Mouse (Mus musculus) heart, embryonic 13.5 days (tissue): ENCODE results near the gene Tef. TPM values are rescaled to one million over a fixed set of nuclear protein-coding genes. Genes with fewer than 3 reads are reported as not detected.

Source experiments
- ATAC-seq: fragments of 200-750 bp; cut with Nextera tagmentation; 2 replicates; pipeline ENCODE4 v1.8.0; 2017; ENCODE audit warnings: moderate TSS enrichment; ENCODE audit not compliant: insufficient number of reproducible peaks, low FRiP score, low TSS enrichment; ENCODE audit errors: extremely low read depth
- H3K27ac ChIP-seq: fragments of 300-500 bp; sonication (generic); replicated peaks from 2 replicates; pipeline ENCODE4 v1.5.1; 2015; ENCODE audit warnings: moderate library complexity, mild to moderate bottlenecking, inconsistent platforms
- H3K27me3 ChIP-seq: fragments of 300-500 bp; sonication (generic); replicated peaks from 2 replicates; pipeline ENCODE4 v1.6.1; 2015; ENCODE audit warnings: mild to moderate bottlenecking, inconsistent platforms
- H3K36me3 ChIP-seq: fragments of 300-500 bp; sonication (generic); 2 replicates; pipeline ENCODE4 v1.6.1; 2015; ENCODE audit warnings: mild to moderate bottlenecking, inconsistent platforms
- H3K4me1 ChIP-seq: fragments of 300-500 bp; sonication (generic); 2 replicates; pipeline ENCODE4 v1.6.1; 2015; ENCODE audit warnings: inconsistent platforms
- H3K4me2 ChIP-seq: fragments of 300-500 bp; sonication (generic); 2 replicates; pipeline ENCODE4 v1.6.1; 2015; ENCODE audit warnings: inconsistent platforms, mild to moderate bottlenecking, moderate library complexity
- H3K4me3 ChIP-seq: fragments of 300-500 bp; sonication (generic); 2 replicates; pipeline ENCODE4 v1.5.1; 2015; ENCODE audit warnings: moderate library complexity, mild to moderate bottlenecking, inconsistent platforms
- H3K9ac ChIP-seq: fragments of 300-500 bp; sonication (generic); 2 replicates; pipeline ENCODE4 v1.6.1; 2015; ENCODE audit warnings: inconsistent platforms, mild to moderate bottlenecking, moderate library complexity
- H3K9me3 ChIP-seq: fragments of 300-500 bp; sonication (generic); 2 replicates; pipeline ENCODE4 v1.6.1; 2016; ENCODE audit warnings: inconsistent platforms
- WGBS: fragments of 180-500 bp; shearing (Covaris S2); methylation state at CpG from one replicate; pipeline ENCODE4 v1.1.7; 2015; ENCODE audit warnings: mixed read lengths; 5-methylcytosine and 5-hydroxymethylcytosine counted together
- polyA plus RNA-seq: library from polyadenylated mRNA; unstranded; fragments of >200 nt; fragmentation: Nextera tagmentation; extraction: Ambion mirVana; gene quantifications from 2 replicates; pipeline ENCODE4 v1.2.1, GENCODE M21; 2015

Tef gene
- polyA plus RNA-seq, 1 experiment from 2014 or later, result 22.0 TPM

- H3K27me3 ChIP-seq, result peaks cover 4% of the 10 kb centered on the region; the same call in 1 of the 2 replicates
- no peak overlapping the region for H3K9ac ChIP-seq
- 88% methylated on average over 7 of the region's 7 CpGs for WGBS
- peaks cover 36% of the 10 kb centered on the region for H3K4me1 ChIP-seq
- H3K4me2 ChIP-seq, result no peak overlapping the region
- H3K27ac ChIP-seq, result 0 out of 2 replicates have a peak overlapping the region, but pooled peaks have one; percentile 59
- no peaks in the 10 kb centered on the region for H3K36me3 ChIP-seq
- ATAC-seq, result no peak
- H3K4me3 ChIP-seq, result no peak overlapping the region
- H3K9me3 ChIP-seq, result no peaks in the 10 kb centered on the region
Observed at GRCm38 (mm10) chr15:81840306-81840705, 38.1 kb downstream of the Tef start.

- WGBS, result 80% methylated on average over 7 of the region's 7 CpGs
- no peak overlapping the region for H3K4me3 ChIP-seq
- no peak overlapping the region for H3K4me2 ChIP-seq
- H3K27me3 ChIP-seq, result no peaks in the 10 kb centered on the region
- H3K36me3 ChIP-seq, result peaks cover 8% of the 10 kb centered on the region; the same call in 1 of the 2 replicates
- no peak overlapping the region for H3K9ac ChIP-seq
- no peak for ATAC-seq
- no peak overlapping the region for H3K27ac ChIP-seq
- peaks cover 27% of the 10 kb centered on the region for H3K4me1 ChIP-seq
- no peaks in the 10 kb centered on the region for H3K9me3 ChIP-seq
Observed at GRCm38 (mm10) chr15:81842275-81842674, 40.1 kb downstream of the Tef start.

DNA sequence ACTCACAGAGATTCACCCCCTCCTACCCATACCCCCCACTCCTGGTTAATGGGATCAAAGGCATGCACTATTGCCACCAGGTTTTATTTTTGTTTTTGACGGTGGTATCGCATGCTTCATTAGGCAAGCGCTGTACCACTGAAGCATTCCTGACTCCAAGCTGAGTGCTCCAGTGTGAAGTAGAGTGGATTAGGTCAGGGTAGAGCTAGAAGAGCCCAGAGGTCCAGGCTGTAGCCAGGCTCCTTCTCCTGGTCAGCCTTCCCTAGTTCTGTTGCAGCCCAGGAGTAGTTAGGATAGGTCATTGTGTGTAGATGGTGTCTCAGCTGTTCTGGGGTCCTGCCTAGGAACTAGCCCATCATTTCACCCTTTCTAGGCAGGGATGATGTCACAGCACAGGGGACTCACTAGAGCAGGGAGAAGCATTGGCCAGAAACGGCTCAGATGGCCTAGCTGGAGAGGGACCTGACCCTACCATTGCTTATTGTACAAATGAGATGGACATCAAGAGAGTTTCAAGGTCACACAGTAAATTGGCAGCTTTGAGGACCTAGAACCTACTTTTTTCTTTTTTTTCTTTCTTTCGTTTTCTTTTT is 42.9 kb downstream of the Tef start:
- WGBS, result 74% methylated on average over 5 of the region's 5 CpGs
- Histone ChIP-seq H3K9ac (0 out of 2 replicates have a peak overlapping the region, but pooled peaks have one; percentile 47), H3K4me1 (peaks cover 15% of the 10 kb centered on the region), H3K4me3 (no peak overlapping the region), H3K36me3 (peaks cover 33% of the 10 kb centered on the region), H3K9me3 (no peaks in the 10 kb centered on the region), H3K27ac (0 out of 2 replicates have a peak overlapping the region, but pooled peaks have one; percentile 32), H3K4me2 (no peak overlapping the region), H3K27me3 (no peaks in the 10 kb centered on the region)
- no peak for ATAC-seq

- H3K9ac ChIP-seq, result 0 out of 2 replicates have a peak overlapping the region, but pooled peaks have one; percentile 47
- H3K4me1 ChIP-seq, result peaks cover 14% of the 10 kb centered on the region
- peaks cover 39% of the 10 kb centered on the region for H3K36me3 ChIP-seq
- no peaks in the 10 kb centered on the region for H3K27me3 ChIP-seq
- no peak for ATAC-seq
- H3K4me2 ChIP-seq, result no peak overlapping the region
- H3K4me3 ChIP-seq, result no peak overlapping the region
- 0 out of 2 replicates have a peak overlapping the region, but pooled peaks have one; percentile 32 for H3K27ac ChIP-seq
- WGBS, result 25% methylated on average over 4 of the region's 4 CpGs
- H3K9me3 ChIP-seq, result no peaks in the 10 kb centered on the region
Observed at GRCm38 (mm10) chr15:81845724-81846123, 43.5 kb downstream of the Tef start.

- H3K27ac ChIP-seq, result no peak overlapping the region
- no peaks in the 10 kb centered on the region for H3K27me3 ChIP-seq
- peaks cover 14% of the 10 kb centered on the region for H3K4me1 ChIP-seq
- no peak for ATAC-seq
- no peak overlapping the region for H3K4me3 ChIP-seq
- WGBS, result 68% methylated on average over 9 of the region's 9 CpGs
- no peak overlapping the region for H3K9ac ChIP-seq
- peaks cover 49% of the 10 kb centered on the region for H3K36me3 ChIP-seq
- no peaks in the 10 kb centered on the region for H3K9me3 ChIP-seq
- H3K4me2 ChIP-seq, result no peak overlapping the region
Observed at GRCm38 (mm10) chr15:81846755-81847154, 44.5 kb downstream of the Tef start.

GRCm38 (mm10) chr15:81847161-81847560 is 44.9 kb downstream of the Tef start:
- no peak for ATAC-seq
- Histone ChIP-seq H3K9me3 (no peaks in the 10 kb centered on the region), H3K27ac (no peak overlapping the region), H3K4me1 (peaks cover 14% of the 10 kb centered on the region), H3K4me2 (no peak overlapping the region), H3K9ac (no peak overlapping the region), H3K4me3 (no peak overlapping the region), H3K36me3 (peaks cover 53% of the 10 kb centered on the region), H3K27me3 (no peaks in the 10 kb centered on the region)
- 86% methylated on average over 4 of the region's 4 CpGs for WGBS

DNA sequence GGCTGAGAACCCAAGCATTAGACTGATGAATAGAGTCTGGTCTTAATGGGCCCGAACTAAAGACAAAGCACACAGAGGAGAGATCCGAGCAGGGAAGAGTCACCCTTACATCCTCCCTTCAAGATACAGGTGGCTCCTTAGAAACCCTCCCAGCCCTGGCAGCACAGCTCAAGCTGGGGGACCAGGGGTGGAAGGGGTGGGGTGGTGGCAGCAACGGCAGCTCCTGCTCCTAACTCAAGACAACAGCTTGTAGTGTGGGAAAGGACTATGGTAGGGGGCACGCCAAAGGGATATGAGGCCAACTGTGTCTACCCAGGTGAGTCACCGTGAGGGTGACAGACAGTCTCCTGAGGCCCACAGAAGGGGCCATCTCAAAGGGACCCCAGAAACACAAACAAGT is 45.6 kb downstream of the Tef start:
- Histone ChIP-seq H3K27me3 (no peaks in the 10 kb centered on the region), H3K4me1 (peaks cover 14% of the 10 kb centered on the region), H3K9ac (no peak overlapping the region), H3K4me3 (no peak overlapping the region), H3K36me3 (peaks cover 60% of the 10 kb centered on the region), H3K9me3 (no peaks in the 10 kb centered on the region), H3K27ac (no peak overlapping the region), H3K4me2 (no peak overlapping the region)
- 82% methylated on average over 5 of the region's 5 CpGs for WGBS
- no peak for ATAC-seq

- Histone ChIP-seq H3K9me3 (no peaks in the 10 kb centered on the region), H3K9ac (no peak overlapping the region), H3K4me1 (peaks cover 14% of the 10 kb centered on the region), H3K27ac (no peak overlapping the region), H3K4me2 (no peak overlapping the region), H3K36me3 (peaks cover 64% of the 10 kb centered on the region), H3K4me3 (no peak overlapping the region), H3K27me3 (no peaks in the 10 kb centered on the region)
- no peak for ATAC-seq
- WGBS, result 37% methylated on average over 7 of the region's 7 CpGs
Observed at GRCm38 (mm10) chr15:81848301-81848700, 46.1 kb downstream of the Tef start.

DNA sequence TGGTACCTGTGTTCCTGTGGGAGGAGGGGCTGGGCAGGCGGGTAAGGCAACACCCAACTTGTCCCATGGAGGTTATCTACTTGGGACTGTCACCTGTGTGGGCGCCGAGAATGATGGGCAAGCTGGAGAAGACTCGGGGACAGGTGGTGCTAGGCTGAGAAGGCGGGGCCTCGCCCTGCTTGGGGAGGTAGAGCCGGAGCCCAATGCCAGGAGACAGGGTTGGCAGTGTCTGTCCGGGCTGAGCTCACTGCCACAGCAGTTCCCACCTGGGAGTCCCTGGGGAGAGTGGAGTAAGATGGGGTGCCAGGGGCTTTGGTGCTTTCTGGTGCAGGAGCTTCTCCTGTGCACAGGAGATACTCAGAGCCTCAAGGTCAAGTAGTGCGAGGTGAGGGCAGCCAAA is 46.9 kb downstream of the Tef start:
- H3K27ac ChIP-seq, result no peak overlapping the region
- no peak overlapping the region for H3K4me3 ChIP-seq
- no peaks in the 10 kb centered on the region for H3K27me3 ChIP-seq
- WGBS, result 78% methylated on average over 9 of the region's 9 CpGs
- no peak for ATAC-seq
- no peak overlapping the region for H3K9ac ChIP-seq
- peaks cover 14% of the 10 kb centered on the region for H3K4me1 ChIP-seq
- H3K36me3 ChIP-seq, result peaks cover 72% of the 10 kb centered on the region
- H3K4me2 ChIP-seq, result no peak overlapping the region
- no peaks in the 10 kb centered on the region for H3K9me3 ChIP-seq

DNA sequence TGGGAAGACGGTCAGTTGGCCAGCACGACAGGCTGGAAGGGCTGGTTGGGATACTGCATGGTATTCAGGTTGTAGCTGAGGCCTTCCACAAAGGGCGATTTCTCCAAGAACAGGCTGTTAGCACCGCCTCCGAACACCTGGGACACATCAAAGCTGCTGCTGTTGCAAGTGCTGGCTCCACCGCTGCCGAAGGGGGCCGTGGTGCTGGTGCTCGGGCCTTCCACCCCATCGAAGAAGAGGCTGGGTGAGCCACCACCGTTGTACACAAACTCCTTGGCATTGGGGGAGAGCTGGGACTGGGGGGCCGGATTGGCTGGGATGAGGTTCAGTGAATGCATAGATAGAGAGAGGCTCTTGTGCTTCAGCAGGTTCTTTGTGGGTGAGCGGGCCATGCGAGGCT is 48.5 kb downstream of the Tef start:
- Histone ChIP-seq H3K27ac (no peak overlapping the region), H3K36me3 (peaks cover 78% of the 10 kb centered on the region), H3K9ac (no peak overlapping the region), H3K4me1 (peaks cover 23% of the 10 kb centered on the region), H3K27me3 (no peaks in the 10 kb centered on the region), H3K4me2 (no peak overlapping the region), H3K4me3 (no peak overlapping the region), H3K9me3 (no peaks in the 10 kb centered on the region)
- no peak for ATAC-seq
- 83% methylated on average over 14 of the region's 14 CpGs for WGBS

DNA sequence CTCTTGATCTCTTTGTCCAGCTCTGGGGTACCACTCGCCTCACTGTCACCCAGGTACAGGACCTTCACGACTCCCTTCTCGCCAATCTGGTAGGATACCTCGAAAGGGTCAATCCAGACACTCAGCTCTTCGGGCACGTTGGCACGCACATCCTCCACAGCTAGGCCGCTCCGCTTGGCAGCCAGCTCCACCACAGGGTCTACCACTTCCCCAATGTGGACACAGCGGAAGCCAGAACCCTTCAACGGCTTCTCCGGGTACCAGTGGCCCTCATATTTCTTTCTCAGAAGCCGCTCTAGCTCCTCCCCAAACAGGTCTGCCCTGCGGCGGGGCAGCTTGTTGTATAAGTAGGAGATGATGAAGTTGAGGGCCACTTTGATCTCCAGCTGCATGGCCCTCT is 49.2 kb downstream of the Tef start:
- H3K27me3 ChIP-seq, result no peaks in the 10 kb centered on the region
- no peaks in the 10 kb centered on the region for H3K9me3 ChIP-seq
- peaks cover 78% of the 10 kb centered on the region for H3K36me3 ChIP-seq
- no peak overlapping the region for H3K4me3 ChIP-seq
- H3K4me1 ChIP-seq, result peaks cover 21% of the 10 kb centered on the region
- no peak overlapping the region for H3K27ac ChIP-seq
- H3K9ac ChIP-seq, result no peak overlapping the region
- WGBS, result 95% methylated on average over 15 of the region's 15 CpGs
- H3K4me2 ChIP-seq, result no peak overlapping the region
- no peak for ATAC-seq

DNA sequence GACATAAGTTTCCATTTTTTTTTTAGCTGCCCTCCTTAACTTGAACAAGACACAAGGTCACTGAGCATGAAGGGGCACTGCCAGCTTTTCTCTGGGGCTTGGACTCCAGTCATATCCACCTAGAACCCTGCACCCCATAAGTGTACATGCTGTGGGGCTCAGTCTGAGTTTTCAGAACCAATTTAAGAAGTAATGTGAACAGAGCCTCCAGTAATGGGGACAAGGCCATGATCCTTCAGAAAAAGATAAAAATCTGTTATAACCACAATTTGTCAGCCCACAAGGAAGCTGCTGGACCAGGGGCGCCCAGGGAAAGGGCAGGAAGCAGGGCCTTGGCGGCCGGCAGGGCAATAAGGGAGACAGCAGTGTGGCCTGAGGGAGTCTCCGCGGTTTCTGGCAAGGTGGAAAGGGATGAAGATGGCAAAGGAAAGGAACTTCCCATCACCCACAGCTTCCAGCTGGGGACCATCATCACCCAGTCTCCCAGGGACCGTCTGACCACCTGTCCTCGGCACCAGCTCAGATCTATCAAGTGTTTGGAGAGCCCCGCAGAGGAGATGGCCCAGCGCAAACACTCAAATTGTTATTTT is 50.3 kb downstream of the Tef start:
- Histone ChIP-seq H3K27me3 (no peaks in the 10 kb centered on the region), H3K36me3 (peaks cover 68% of the 10 kb centered on the region), H3K9me3 (no peaks in the 10 kb centered on the region), H3K4me3 (no peak overlapping the region), H3K27ac (no peak overlapping the region), H3K4me2 (no peak overlapping the region), H3K9ac (no peak overlapping the region), H3K4me1 (peaks cover 26% of the 10 kb centered on the region)
- WGBS, result 74% methylated on average over 9 of the region's 9 CpGs
- ATAC-seq, result no peak
